Mouse (Mus musculus): ENCODE data around the gene Col8a2.

Col8a2 gene

GRCm38 (mm10) chr4:126301584-126302309 is 15.2 kb downstream of the Col8a2 start:
- in situ Hi-C loops (cut with MboI) = loop anchor here (10.0 kb wide), 1 partner anchor 77 kb away; no protein-coding TSS in a partner anchor

- in situ Hi-C loops (cut with MboI) = loop anchor here (10.0 kb wide), 1 partner anchor 79 kb away; no protein-coding TSS in a partner anchor
These were observed 17.3 kb downstream of the Col8a2 start for GRCm38 (mm10) chr4:126303877-126304276.

DNA sequence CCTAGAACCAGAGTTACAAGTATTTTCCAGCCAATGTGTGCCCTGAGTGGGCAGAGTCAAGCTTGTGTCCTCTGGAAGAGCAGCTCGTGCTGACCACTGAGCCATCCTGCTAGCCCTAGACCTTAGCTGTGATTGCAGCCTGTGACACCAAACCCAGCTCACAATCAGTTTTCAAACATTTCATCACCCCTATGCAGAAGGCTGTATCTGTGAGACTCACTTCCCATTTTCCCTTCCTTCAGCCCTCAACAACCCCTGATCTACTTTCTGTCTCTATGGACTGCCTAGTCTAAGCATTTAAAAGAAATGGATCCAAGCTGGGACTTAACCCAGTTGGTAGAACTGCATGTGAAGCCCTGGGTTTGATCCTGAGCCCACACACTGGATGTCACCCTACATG is 18.8 kb downstream of the Col8a2 start:
- in situ Hi-C loops (cut with MboI) = loop anchor here (10.0 kb wide), 1 partner anchor 81 kb away; no protein-coding TSS in a partner anchor

DNA sequence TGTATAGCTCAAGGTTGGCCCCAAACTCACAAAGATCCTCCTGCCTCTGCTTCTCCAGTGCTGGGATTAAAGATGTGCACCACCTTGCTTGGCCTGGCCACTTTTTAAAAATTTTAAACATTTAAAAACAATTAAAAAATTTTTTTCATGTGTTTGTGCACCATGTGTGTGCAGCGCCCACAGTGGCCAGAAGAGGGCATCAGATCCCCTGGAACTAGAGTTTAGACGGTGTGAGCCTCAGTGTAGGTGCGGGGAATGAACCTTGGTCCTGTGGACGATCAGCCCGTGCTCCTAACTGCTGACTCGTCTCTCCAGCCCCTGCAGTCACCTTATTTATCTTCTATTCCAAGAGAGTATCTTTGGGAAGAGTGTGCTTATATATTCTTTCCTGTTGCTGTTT is 19.5 kb downstream of the Col8a2 start:
- in situ Hi-C loops (cut with MboI) = loop anchor here (10.0 kb wide), 1 partner anchor 81 kb away; no protein-coding TSS in a partner anchor

- in situ Hi-C loops (cut with MboI) = loop anchor here (10.0 kb wide), 1 partner anchor 82 kb away; no protein-coding TSS in a partner anchor
These were observed 20.2 kb downstream of the Col8a2 start for GRCm38 (mm10) chr4:126306827-126307226.

DNA sequence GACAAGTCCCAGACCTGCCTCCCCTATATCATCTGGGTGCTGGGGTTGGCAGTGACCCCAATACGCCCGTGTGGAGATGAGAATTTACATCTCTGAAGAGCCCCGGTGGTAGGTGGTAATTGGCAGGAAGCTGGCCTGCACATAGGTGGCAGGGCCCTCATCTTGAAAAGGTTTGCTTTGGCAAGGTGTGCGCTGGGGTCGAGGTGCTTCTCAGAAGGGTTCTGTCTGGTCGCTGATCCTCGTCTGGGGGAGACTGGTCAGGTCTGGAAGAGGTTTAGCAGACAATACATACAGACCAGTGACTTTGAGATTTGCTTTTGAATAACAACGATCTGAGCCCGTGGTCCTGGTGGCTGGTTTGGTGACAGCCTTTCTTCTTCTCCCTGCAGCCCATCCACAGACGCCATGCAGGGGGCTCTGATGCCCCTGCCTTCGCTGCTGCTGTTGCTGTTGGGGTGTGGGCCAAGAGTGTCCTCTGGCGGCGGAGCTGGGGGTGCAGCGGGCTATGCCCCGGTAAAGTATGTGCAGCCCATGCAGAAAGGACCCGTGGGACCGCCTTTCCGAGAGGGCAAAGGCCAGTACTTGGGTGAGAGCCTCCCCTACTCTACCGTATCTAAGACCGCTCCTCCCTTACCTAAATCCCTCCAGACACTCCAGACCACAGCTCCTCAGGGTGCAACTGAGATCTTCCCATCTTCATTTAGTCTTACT is 22.8 kb downstream of the Col8a2 start:
- in situ Hi-C loops (cut with MboI) = loop anchor here (10.0 kb wide), 1 partner anchor 85 kb away; no protein-coding TSS in a partner anchor

DNA sequence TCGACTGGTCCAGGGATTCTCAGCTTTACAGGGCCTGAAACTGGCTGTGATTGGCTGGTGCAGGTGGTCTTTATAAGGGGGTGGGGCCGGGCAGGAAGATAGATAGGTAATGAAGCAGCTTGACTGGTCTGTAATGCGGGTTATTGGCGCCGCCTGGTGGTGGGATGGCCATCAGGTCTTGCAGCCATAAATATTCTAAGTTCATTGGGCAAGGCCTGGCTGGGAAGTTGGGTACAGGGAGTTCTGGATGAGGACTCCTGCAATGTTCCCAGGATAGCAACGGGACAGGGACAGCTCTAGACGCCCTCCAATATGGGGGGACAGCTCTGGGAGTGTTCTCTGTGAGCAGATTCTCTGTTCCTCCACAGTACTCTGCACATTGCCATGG is 23.3 kb downstream of the Col8a2 start:
- in situ Hi-C loops (cut with MboI) = loop anchor here (10.0 kb wide), 1 partner anchor 85 kb away; no protein-coding TSS in a partner anchor

DNA sequence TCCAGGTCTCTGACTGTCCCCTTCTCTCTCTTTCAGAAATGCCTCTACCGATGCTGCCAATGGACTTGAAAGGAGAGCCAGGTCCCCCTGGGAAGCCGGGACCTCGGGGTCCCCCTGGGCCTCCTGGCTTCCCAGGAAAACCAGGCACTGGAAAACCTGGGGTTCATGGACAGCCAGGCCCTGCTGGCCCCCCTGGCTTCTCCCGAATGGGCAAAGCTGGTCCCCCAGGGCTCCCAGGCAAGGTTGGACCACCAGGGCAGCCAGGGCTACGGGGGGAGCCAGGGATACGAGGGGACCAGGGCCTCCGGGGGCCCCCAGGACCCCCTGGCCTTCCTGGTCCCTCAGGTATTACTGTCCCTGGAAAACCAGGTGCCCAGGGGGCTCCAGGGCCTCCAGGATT is 23.8 kb downstream of the Col8a2 start:
- in situ Hi-C loops (cut with MboI) = no loop called here

DNA sequence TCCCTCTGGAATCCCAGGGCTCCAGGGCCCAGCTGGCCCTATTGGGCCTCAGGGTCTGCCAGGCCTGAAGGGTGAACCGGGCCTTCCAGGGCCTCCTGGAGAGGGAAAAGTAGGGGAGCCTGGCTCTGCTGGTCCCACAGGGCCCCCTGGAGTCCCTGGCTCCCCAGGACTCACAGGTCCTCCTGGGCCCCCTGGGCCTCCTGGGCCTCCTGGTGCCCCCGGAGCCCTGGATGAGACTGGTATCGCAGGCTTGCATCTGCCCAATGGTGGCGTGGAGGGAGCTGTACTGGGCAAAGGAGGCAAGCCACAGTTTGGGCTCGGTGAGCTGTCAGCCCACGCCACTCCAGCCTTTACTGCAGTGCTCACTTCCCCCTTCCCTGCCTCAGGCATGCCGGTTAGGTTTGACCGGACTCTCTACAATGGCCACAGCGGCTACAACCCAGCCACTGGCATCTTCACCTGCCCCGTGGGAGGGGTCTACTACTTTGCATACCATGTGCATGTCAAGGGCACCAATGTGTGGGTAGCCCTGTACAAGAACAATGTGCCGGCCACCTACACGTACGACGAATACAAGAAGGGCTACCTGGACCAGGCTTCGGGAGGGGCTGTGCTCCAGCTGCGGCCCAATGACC is 25.1 kb downstream of the Col8a2 start:
- in situ Hi-C loops (cut with MboI) = no loop called here

DNA sequence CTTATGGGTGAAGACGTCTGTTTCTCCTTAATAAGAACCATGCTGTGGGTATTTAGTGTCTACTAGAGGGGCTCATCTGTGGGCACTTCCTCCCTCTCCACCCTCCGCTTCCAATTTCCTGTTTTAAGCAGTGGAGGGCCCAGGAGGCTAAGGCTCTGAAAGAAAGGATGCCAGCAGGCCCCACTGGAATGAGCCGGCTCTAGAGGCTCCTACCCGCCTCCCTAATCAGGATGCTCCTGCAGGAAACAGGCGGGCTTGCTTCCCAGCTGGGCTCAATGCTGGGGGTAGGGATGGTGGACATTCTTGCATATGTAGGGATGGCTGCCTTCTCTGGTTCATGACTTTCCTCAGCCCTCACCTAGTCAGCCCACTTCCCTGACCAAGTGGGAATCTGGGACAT is 26.6 kb downstream of the Col8a2 start:
- in situ Hi-C loops (cut with MboI) = no loop called here

DNA sequence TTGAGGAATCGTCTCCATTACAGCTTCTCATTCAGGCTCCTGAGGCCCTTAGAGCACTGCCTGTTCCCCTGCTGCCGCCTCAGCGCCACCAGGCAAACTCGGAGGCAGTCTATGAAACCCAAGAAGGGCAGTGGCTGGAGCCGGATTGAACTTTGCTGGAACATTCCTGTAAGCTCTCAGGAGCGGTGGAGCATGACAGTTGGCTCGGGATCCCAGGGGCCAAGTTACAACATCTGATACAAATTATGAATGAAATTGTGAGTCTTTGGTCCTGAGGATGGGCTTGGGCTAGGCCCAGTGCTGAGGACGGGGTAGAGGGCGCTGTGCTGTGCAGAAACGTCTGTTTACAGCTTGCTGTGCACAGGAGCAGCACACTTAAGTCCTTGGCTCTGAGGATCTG is 27.8 kb downstream of the Col8a2 start:
- in situ Hi-C loops (cut with MboI) = no loop called here

DNA sequence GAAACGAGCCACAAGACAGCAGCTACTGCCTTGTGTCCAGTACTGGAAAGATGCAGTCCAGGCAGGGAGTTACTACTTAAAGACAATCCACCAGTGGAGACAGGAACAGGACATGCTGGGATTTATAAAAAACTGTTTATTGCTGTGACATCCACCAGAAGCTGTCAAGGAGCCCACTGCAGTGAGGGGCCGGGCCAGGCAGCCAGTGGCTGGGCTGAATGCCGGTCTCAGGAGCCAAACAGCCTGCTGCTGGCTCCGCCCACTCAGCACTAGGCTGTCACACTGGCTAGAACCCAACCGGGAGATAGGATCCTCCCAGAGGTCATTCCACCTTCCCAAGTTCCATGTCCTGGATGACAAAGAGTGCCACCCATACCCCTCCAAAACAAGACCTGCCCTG is 29.3 kb downstream of the Col8a2 start:
- in situ Hi-C loops (cut with MboI) = no loop called here

DNA sequence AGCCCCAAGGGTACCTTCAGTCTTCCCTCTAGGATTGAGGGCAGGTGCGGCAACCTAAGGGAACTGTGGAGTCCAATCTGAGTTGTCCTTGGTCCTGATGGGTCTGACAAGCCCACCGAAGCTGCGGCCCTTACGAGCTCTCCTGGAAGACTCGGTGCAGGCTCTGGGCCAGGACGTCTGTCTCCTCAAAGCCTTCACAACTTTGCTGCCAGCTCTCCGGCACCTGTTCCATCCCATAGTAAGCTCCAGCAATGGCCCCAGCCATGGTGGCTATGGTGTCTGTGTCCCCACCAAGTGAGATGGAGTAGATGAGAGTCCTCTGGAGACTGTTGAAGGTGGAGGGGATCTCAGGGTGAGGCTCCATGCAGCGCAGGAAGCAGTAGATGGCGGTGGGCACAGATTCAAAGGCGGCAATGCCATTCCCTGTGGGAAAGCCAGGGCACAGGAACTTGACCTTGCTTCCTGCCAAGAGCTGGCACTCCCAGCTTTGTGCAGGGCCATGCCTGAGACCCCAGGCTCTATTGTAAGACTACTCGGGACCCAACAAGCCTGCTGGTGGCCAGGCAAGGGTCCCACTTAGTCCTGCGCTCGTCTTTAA is 29.9 kb downstream of the Col8a2 start:
- in situ Hi-C loops (cut with MboI) = no loop called here

- in situ Hi-C loops (cut with MboI) = no loop called here
These were observed 33.2 kb downstream of the Col8a2 start for GRCm38 (mm10) chr4:126319806-126320205.

GRCm38 (mm10) chr4:126321111-126321853 is 34.7 kb downstream of the Col8a2 start, which contains the start of gene Adprhl2:
Gene Adprhl2 (minus strand): TSS chr4:126321703.
- in situ Hi-C loops (cut with MboI) = no loop called here

DNA sequence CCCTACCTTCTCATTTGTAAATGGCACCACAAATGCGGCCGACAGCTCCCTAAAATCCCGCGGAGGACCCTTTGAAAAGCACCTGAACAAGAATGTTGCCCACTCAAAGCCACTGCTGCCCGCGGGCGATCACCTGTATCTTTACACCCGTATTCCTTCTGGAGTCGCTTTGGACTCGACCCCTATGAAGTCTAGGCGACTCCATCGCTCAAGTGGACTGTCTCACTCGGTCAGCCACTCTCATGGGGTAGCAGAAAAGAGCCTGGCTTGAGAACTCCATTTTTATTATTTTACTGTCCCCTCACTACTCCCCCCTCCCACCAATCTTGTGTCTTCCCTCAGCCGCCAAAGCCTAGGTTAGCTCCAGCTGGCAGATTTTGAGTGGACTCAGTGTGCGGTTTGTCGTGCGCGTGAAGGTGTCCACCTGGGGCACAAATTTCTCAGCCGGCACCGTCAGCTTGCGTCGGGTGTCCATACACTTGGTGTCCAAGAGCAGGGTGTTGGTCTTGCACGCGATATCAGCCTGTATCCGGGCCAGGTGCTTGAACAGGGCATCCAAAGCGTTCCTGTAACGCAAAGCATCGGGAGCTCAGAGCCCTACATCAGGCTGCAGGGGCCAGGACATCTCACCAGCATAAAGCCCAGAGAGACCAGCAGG is 35.4 kb downstream of the Col8a2 start:
- in situ Hi-C loops (cut with MboI) = no loop called here

GRCm38 (mm10) chr4:126322646-126323045 is 36.1 kb downstream of the Col8a2 start:
- in situ Hi-C loops (cut with MboI) = no loop called here

GRCm38 (mm10) chr4:126324861-126325260 is 38.3 kb downstream of the Col8a2 start:
- in situ Hi-C loops (cut with MboI) = no loop called here

DNA sequence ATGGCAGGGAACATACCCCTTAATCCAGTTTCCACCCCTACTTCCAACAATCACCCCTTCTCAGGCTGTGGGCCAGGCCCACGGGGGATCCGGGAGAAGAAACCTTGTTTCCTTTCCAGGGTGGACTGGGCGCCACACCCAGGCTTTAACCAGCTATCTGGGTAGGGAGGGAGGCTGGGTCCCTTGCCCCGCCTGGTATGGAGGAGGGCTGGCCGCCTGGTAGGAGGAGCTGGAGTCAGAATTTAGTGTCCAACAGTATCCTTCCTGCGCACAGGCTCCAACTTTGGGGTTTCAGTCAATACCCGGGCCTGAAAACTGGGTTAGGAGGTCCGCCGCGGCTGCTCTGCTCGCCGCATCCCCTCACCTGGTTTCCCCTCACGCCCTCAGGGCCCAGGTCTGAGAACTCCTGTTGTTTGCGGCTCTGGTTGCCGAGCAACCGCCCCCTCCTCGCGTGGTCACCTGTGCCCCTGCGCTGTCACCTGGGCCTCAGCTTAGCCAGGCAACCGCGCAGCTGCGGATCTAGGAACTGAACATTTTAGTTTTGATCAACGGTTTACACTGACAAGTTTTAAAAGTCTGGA is 38.8 kb downstream of the Col8a2 start, which contains the start of gene Tekt2:
TSS of gene Tekt2 (minus strand) at position 408 of the 581 bp plus-strand sequence.
- in situ Hi-C loops (cut with MboI) = no loop called here

GRCm38 (mm10) chr4:126326036-126326435 is 39.4 kb downstream of the Col8a2 start:
- in situ Hi-C loops (cut with MboI) = no loop called here

Data from mature B cell (primary cell).